Mouse (Mus musculus) cerebellum, adult 2 months (tissue): ENCODE measurements at regions not wholly inside any gene's neighbourhood (a gene's known extent, or its start where the extent isn't known, plus 50 kb on each side); places are given as distances from the start of the nearest gene placed in this dataset.

Experiments used
- DNase-seq, 2 experiments: peaks; one replicate each; pipeline ENCODE4 v3.0.0; 2021
- H3K27ac ChIP-seq: fragments of 200-500 bp; 2 replicates; pipeline ENCODE4 v1.5.1; 2012; ENCODE audit warnings: low read length, control low read depth, inconsistent platforms; ENCODE audit not compliant: insufficient read depth
- H3K27me3 ChIP-seq: fragments of 200-500 bp; 2 replicates; pipeline ENCODE4 v1.6.1; 2012; ENCODE audit warnings: inconsistent platforms, mild to moderate bottlenecking, low read length, moderate library complexity; ENCODE audit not compliant: control insufficient read depth, insufficient read depth
- H3K4me1 ChIP-seq: fragments of 200-500 bp; 2 replicates; pipeline ENCODE4 v1.6.1; 2011; ENCODE audit warnings: low read length; ENCODE audit not compliant: control insufficient read depth, insufficient read depth
- H3K4me3 ChIP-seq: fragments of 200-500 bp; replicated peaks from 2 replicates; pipeline ENCODE3; 2011; ENCODE audit warnings: mild to moderate bottlenecking, low read depth, low read length, control low read depth; ENCODE audit not compliant: insufficient read depth
- CTCF ChIP-seq: fragments of 200-500 bp; IDR thresholded peaks from 2 replicates; pipeline ENCODE4 v1.5.1; 2011; ENCODE audit warnings: low read depth, mild to moderate bottlenecking, control low read depth, low read length, moderate library complexity, borderline replicate concordance; ENCODE audit not compliant: insufficient read depth
- POLR2A ChIP-seq: fragments of 200-500 bp; IDR thresholded peaks from 2 replicates; pipeline ENCODE4 v1.6.1; 2011; ENCODE audit warnings: low read length, control low read depth, borderline replicate concordance; ENCODE audit not compliant: insufficient read depth
- WGBS: fragments of 180-500 bp; shearing (Covaris S2); methylation state at CpG from one replicate; pipeline ENCODE4 v1.1.7; 2018; 5-methylcytosine and 5-hydroxymethylcytosine counted together

GRCm38 (mm10) chr12:118621697-118622485 is 224.2 kb upstream of the Sp8 start:
- no peak overlapping the region for H3K4me3 ChIP-seq
- WGBS, result 73% methylated on average over 1 of the region's 1 CpGs
- no peaks in the 10 kb centered on the region for H3K27me3 ChIP-seq
- H3K27ac ChIP-seq, result no peak overlapping the region
- no peak for DNase-seq
- TF ChIP-seq CTCF (no peak), POLR2A (no peak)
- no peaks in the 10 kb centered on the region for H3K4me1 ChIP-seq

- no peak overlapping the region for H3K4me3 ChIP-seq
- no peak for DNase-seq
- no peak overlapping the region for H3K27ac ChIP-seq
- 38% methylated on average over 5 of the region's 5 CpGs for WGBS
- no peaks in the 10 kb centered on the region for H3K27me3 ChIP-seq
- H3K4me1 ChIP-seq, result no peaks in the 10 kb centered on the region
- TF ChIP-seq POLR2A (no peak), CTCF (no peak)
These were observed 225.1 kb upstream of the Sp8 start for GRCm38 (mm10) chr12:118620847-118621636.

- no peak for DNase-seq
- no peak for TF ChIP-seq CTCF
- TF ChIP-seq POLR2A, result no peak
These were observed 249.1 kb upstream of the Sp8 start for GRCm38 (mm10) chr12:118597015-118597414.

GRCm38 (mm10) chr12:118594781-118595574 is 251.2 kb upstream of the Sp8 start:
- Histone ChIP-seq H3K4me3 (no peak overlapping the region), H3K4me1 (no peaks in the 10 kb centered on the region), H3K27me3 (no peaks in the 10 kb centered on the region; the same call in 1 of the 2 replicates), H3K27ac (no peak overlapping the region)
- DNase-seq, result no peak
- WGBS, result 25% methylated on average over 18 of the region's 18 CpGs
- no peak for TF ChIP-seq POLR2A
- no peak for TF ChIP-seq CTCF

More at GRCm38 (mm10) chr12:118597015-118597414, 249.1 kb upstream of the Sp8 start:
- no peak overlapping the region for H3K27ac ChIP-seq
- H3K4me1 ChIP-seq, result no peaks in the 10 kb centered on the region
- H3K27me3 ChIP-seq, result no peaks in the 10 kb centered on the region; the same call in 1 of the 2 replicates
- H3K4me3 ChIP-seq, result no peak overlapping the region
- WGBS, result 84% methylated on average over 4 of the region's 4 CpGs

- peaks cover 7% of the 10 kb centered on the region for H3K4me1 ChIP-seq
- H3K27me3 ChIP-seq, result no peaks in the 10 kb centered on the region
These were observed 262.1 kb upstream of the Sp8 start for GRCm38 (mm10) chr12:118583829-118584628.

GRCm38 (mm10) chr12:118569811-118570210 is 268.6 kb upstream of the Sp4 start:
- no peak overlapping the region for H3K27ac ChIP-seq
- TF ChIP-seq CTCF (no peak), POLR2A (no peak)
- 70% methylated on average over 2 of the region's 2 CpGs for WGBS
- no peaks in the 10 kb centered on the region for H3K4me1 ChIP-seq
- no peak overlapping the region for H3K4me3 ChIP-seq
- H3K27me3 ChIP-seq, result no peaks in the 10 kb centered on the region
- DNase-seq, result no peak

More at GRCm38 (mm10) chr12:118583829-118584628, 262.1 kb upstream of the Sp8 start:
- TF ChIP-seq POLR2A, result no peak
- no peak for TF ChIP-seq CTCF
- 10% methylated on average over 12 of the region's 12 CpGs for WGBS
- no peak overlapping the region for H3K27ac ChIP-seq
- H3K4me3 ChIP-seq, result no peak overlapping the region
- peak; percentile 26 to 45 for DNase-seq

- DNase-seq, result no peak
- no peak overlapping the region for H3K27ac ChIP-seq
- no peaks in the 10 kb centered on the region for H3K27me3 ChIP-seq
- no peaks in the 10 kb centered on the region for H3K4me1 ChIP-seq
- no peak for TF ChIP-seq CTCF
- no peak for TF ChIP-seq POLR2A
- H3K4me3 ChIP-seq, result no peak overlapping the region
These were observed 265.4 kb upstream of the Sp4 start for GRCm38 (mm10) chr12:118566681-118567080.
